Mouse (Mus musculus) liver, embryonic 12.5 days (tissue): ENCODE results near the gene Olfr969. TPM values are rescaled to one million over a fixed set of nuclear protein-coding genes. Genes with fewer than 3 reads are reported as not detected.
"Not testable (repeated sequence)": the region's sequence is repeated elsewhere in the genome, so short reads cannot be mapped to it uniquely, and the experiment has no call there.

Experiments used
- ATAC-seq: fragments of 200-750 bp; cut with Nextera tagmentation; 2 replicates; pipeline ENCODE4 v1.8.0; 2017; ENCODE audit warnings: moderate number of reproducible peaks, mild to moderate bottlenecking, moderate library complexity
- H3K27ac ChIP-seq: fragments of 300-500 bp; sonication (generic); 2 replicates; pipeline ENCODE4 v1.5.1; 2016; ENCODE audit warnings: mild to moderate bottlenecking
- H3K27me3 ChIP-seq: fragments of 300-500 bp; sonication (generic); replicated peaks from 2 replicates; pipeline ENCODE4 v1.6.1; 2016; ENCODE audit warnings: mild to moderate bottlenecking, moderate library complexity
- H3K36me3 ChIP-seq: fragments of 300-500 bp; sonication (generic); 2 replicates; pipeline ENCODE4 v1.6.1; 2016; ENCODE audit warnings: mild to moderate bottlenecking, moderate library complexity
- H3K4me1 ChIP-seq: fragments of 300-500 bp; sonication (generic); 2 replicates; pipeline ENCODE4 v1.6.1; 2016
- H3K4me2 ChIP-seq: fragments of 300-500 bp; sonication (generic); 2 replicates; pipeline ENCODE4 v1.6.1; 2016; ENCODE audit warnings: mild to moderate bottlenecking, moderate library complexity
- H3K4me3 ChIP-seq: fragments of 300-500 bp; sonication (generic); 2 replicates; pipeline ENCODE4 v1.5.1; 2016; ENCODE audit warnings: mild to moderate bottlenecking, moderate library complexity
- H3K9ac ChIP-seq: fragments of 300-500 bp; sonication (generic); 2 replicates; pipeline ENCODE4 v1.6.1; 2016; ENCODE audit warnings: mild to moderate bottlenecking, moderate library complexity
- H3K9me3 ChIP-seq: fragments of 300-500 bp; sonication (generic); replicated peaks from 2 replicates; pipeline ENCODE4 v1.6.1; 2016; ENCODE audit warnings: mild to moderate bottlenecking, moderate library complexity
- WGBS: fragments of 180-500 bp; shearing (Covaris S2); methylation state at CpG from one replicate; pipeline ENCODE4 v1.1.7; 2016; ENCODE audit not compliant: insufficient replicate concordance; 5-methylcytosine and 5-hydroxymethylcytosine counted together
- polyA plus RNA-seq: library from polyadenylated mRNA; unstranded; fragments of >200 nt; fragmentation: Nextera tagmentation; extraction: Ambion mirVana; gene quantifications from 2 replicates; pipeline ENCODE4 v1.2.1, GENCODE M21; 2016

Gene Olfr969
- polyA plus RNA-seq, result not detected in 2 replicates

GRCm38 (mm10) chr9:39790558-39790957 lies at the start of gene Olfr969:
Gene Olfr969, plus strand, starts transcription at chr9:39790945.
- WGBS, result 42% methylated on average over 2 of the region's 2 CpGs

DNA sequence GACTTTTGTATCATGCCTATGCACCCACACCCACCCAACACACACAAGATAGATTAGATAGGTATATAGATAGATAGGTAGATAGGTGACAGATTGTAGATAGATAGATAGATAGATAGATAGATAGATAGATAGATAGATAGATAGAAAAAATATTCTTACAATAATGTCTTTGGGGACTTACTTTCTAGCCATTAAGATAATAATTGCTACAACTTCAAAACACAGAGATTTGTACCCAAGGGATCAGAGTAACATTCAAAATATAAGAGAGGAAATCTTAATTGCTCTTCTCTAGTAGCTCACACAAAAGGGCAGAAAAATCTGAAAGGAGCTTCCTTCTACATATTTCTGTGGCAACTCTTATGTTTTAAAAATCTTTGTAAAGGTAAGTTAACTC lies 44.8 kb upstream of the Olfr969 start, which contains the start of gene Olfr967:
Gene Olfr967, plus strand, starts transcription at position 301 of the 400 bp plus-strand sequence.
- H3K9ac ChIP-seq, result no peak within 1 kb of the TSS
- no peak within 1 kb of the TSS for H3K27ac ChIP-seq
- no peak within 1 kb of the TSS for H3K4me2 ChIP-seq
- no peak for ATAC-seq
- no peaks in the 10 kb centered on the region for H3K4me1 ChIP-seq
- H3K36me3 ChIP-seq, result no peaks in the 10 kb centered on the region
- H3K27me3 ChIP-seq, result no peaks in the 10 kb centered on the region
- no peak within 1 kb of the TSS for H3K4me3 ChIP-seq
- no peaks in the 10 kb centered on the region for H3K9me3 ChIP-seq

More at GRCm38 (mm10) chr9:39790558-39790957, at the start of gene Olfr969:
- H3K9me3 ChIP-seq, result no peaks in the 10 kb centered on the region
- H3K4me1 ChIP-seq, result no peaks in the 10 kb centered on the region
- no peak within 1 kb of the TSS for H3K4me3 ChIP-seq
- no peak within 1 kb of the TSS for H3K27ac ChIP-seq
- no peaks in the 10 kb centered on the region for H3K36me3 ChIP-seq
- ATAC-seq, result no peak
- no peak within 1 kb of the TSS for H3K9ac ChIP-seq
- H3K4me2 ChIP-seq, result no peak within 1 kb of the TSS
- no peaks in the 10 kb centered on the region for H3K27me3 ChIP-seq

DNA sequence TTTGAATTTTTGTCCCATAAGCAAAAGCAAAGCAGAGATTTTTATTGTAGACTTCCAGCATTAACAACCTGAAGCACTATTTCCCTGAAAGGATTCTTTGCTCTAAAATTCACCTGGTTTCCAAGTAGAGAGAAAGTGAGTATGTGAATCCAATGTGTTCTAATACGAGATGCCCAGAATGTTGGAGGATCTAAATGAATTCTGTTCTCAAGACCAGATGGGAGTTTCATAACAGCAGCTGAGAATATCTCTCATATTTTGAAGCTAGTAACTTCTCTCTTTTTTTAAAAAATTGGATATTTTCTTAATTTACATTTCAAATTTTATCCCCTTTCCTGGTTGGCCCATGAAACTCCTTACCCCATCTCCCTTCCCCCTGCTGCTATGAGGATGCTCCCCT lies 44.3 kb upstream of the Olfr969 start:
- Histone ChIP-seq H3K27ac (no peak overlapping the region), H3K27me3 (no peaks in the 10 kb centered on the region), H3K4me1 (no peaks in the 10 kb centered on the region), H3K36me3 (no peaks in the 10 kb centered on the region), H3K9me3 (no peaks in the 10 kb centered on the region), H3K9ac (no peak overlapping the region), H3K4me2 (no peak overlapping the region), H3K4me3 (no peak overlapping the region)
- no peak for ATAC-seq
- 57% methylated on average over 1 of the region's 1 CpGs for WGBS

DNA sequence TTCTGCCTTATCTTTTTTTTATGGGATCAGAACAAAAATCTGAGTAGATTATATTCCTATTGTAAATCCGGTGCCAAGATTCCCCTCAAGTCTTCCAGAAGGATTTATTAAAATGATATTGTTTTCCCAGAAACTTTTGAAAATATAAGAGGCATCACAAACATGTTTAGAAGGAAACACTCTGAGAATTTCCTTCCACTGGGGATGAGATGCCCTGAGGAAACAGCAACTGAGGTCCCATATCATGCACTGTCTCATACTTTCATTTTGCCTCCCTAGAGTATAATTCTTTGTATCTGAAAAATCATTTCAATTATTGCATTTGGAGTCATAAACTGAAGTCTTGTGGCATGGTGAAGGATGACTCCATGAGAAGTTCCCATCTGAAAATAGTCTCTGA lies 7.6 kb upstream of the Olfr969 start, which contains the start of gene Olfr968:
Gene Olfr968, minus strand, starts transcription at position 101 of the 400 bp plus-strand sequence.
- Histone ChIP-seq H3K27ac (no peak within 1 kb of the TSS), H3K36me3 (no peaks in the 10 kb centered on the region), H3K9me3 (no peaks in the 10 kb centered on the region), H3K27me3 (no peaks in the 10 kb centered on the region), H3K4me3 (no peak within 1 kb of the TSS), H3K4me1 (no peaks in the 10 kb centered on the region), H3K4me2 (no peak within 1 kb of the TSS), H3K9ac (no peak within 1 kb of the TSS)
- WGBS, result 50% methylated on average over 1 of the region's 1 CpGs
- ATAC-seq, result no peak

DNA sequence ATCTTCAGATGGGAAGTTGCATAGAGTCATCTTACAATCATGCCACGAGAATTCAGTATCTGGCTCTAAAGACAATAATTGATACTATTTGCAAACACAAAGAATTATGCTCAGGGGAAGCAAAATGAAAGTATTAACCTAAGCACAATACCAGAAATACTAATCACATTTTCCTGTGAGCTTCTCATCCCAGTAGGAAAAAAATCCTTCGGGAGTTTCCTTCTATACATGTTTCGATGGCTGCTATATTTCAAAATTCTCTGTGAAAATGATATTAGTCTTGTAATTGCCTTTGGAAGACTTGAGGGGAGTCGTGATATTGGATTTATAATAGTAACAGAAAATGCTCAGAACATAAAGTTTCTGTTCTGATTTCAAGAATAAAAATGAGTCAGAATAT lies 17.8 kb downstream of the Olfr969 start, which contains the start of gene Olfr970:
Gene Olfr970, plus strand, starts transcription at position 301 of the 400 bp plus-strand sequence.
- WGBS, result 53% methylated on average over 4 of the region's 4 CpGs
- Histone ChIP-seq H3K4me1 (no peaks in the 10 kb centered on the region), H3K9ac (no peak within 1 kb of the TSS), H3K9me3 (no peaks in the 10 kb centered on the region), H3K27me3 (no peaks in the 10 kb centered on the region), H3K4me2 (no peak within 1 kb of the TSS), H3K36me3 (no peaks in the 10 kb centered on the region), H3K27ac (no peak within 1 kb of the TSS), H3K4me3 (no peak within 1 kb of the TSS)
- no peak for ATAC-seq

- 54% methylated on average over 2 of the region's 2 CpGs for WGBS
Observed at GRCm38 (mm10) chr9:39836576-39836975, 45.8 kb downstream of the Olfr969 start, which contains the start of gene Olfr971. Gene Olfr971, plus strand, starts transcription at chr9:39836876.

More at GRCm38 (mm10) chr9:39836576-39836975, 45.8 kb downstream of the Olfr969 start, which contains the start of gene Olfr971:
- H3K4me1 ChIP-seq, H3K4me3 ChIP-seq, H3K27me3 ChIP-seq, ATAC-seq, H3K4me2 ChIP-seq, H3K36me3 ChIP-seq, H3K9ac ChIP-seq, H3K27ac ChIP-seq, H3K9me3 ChIP-seq: not testable (repeated sequence)

Other genes with a start within 250 kb of the Olfr969 start
- not detected in 2 replicates for gene Olfr958, start 236.9 kb upstream of the Olfr969 start, polyA plus RNA-seq
- gene Olfr959, start 215.4 kb upstream of the Olfr969 start, polyA plus RNA-seq, result not detected in 2 replicates
- 4.7 and 5.9 TPM in 2 replicates for gene AW551984, start 186.5 kb upstream of the Olfr969 start, polyA plus RNA-seq
- gene Olfr148, start 180.3 kb upstream of the Olfr969 start, polyA plus RNA-seq, result not detected in 2 replicates
- gene Olfr960, start 169.6 kb upstream of the Olfr969 start, polyA plus RNA-seq, result not detected in 2 replicates
- not detected in 2 replicates for gene Olfr961, start 145.9 kb upstream of the Olfr969 start, polyA plus RNA-seq
- not detected in 2 replicates for gene Olfr963, start 123.7 kb upstream of the Olfr969 start, polyA plus RNA-seq
- gene Olfr149, start 83.8 kb upstream of the Olfr969 start, polyA plus RNA-seq, result not detected in 2 replicates
- gene Olfr965, start 79.6 kb upstream of the Olfr969 start, polyA plus RNA-seq, result not detected in 2 replicates
- not detected in 2 replicates for gene Olfr150, start 60.0 kb upstream of the Olfr969 start, polyA plus RNA-seq
- not detected in 2 replicates for gene Olfr967, start 44.7 kb upstream of the Olfr969 start, polyA plus RNA-seq
- not detected in 2 replicates for gene Olfr968, start 7.7 kb upstream of the Olfr969 start, polyA plus RNA-seq
- gene Olfr970, start 17.9 kb downstream of the Olfr969 start, polyA plus RNA-seq, result not detected in 2 replicates
- gene Olfr971, start 45.9 kb downstream of the Olfr969 start, polyA plus RNA-seq, result not detected in 2 replicates
- gene Olfr972, start 75.5 kb downstream of the Olfr969 start, polyA plus RNA-seq, result not detected in 2 replicates
- gene Olfr229, start 116.4 kb downstream of the Olfr969 start, polyA plus RNA-seq, result not detected in 2 replicates
- gene Olfr974, start 146.6 kb downstream of the Olfr969 start, polyA plus RNA-seq, result not detected in 2 replicates
- gene Olfr975, start 161.1 kb downstream of the Olfr969 start, polyA plus RNA-seq, result not detected in 2 replicates
- gene Olfr976, start 170.2 kb downstream of the Olfr969 start, polyA plus RNA-seq, result not detected in 2 replicates
- gene Olfr978, start 201.2 kb downstream of the Olfr969 start, polyA plus RNA-seq, result not detected in 2 replicates
- gene Olfr979, start 212.5 kb downstream of the Olfr969 start, polyA plus RNA-seq, result not detected in 2 replicates
- not detected in 2 replicates for gene Olfr980, start 218.6 kb downstream of the Olfr969 start, polyA plus RNA-seq
- not detected in 2 replicates for gene Olfr981, start 230.5 kb downstream of the Olfr969 start, polyA plus RNA-seq